ENCODE assay signal across 9 mouse cellular contexts in the genomic region with DNA sequence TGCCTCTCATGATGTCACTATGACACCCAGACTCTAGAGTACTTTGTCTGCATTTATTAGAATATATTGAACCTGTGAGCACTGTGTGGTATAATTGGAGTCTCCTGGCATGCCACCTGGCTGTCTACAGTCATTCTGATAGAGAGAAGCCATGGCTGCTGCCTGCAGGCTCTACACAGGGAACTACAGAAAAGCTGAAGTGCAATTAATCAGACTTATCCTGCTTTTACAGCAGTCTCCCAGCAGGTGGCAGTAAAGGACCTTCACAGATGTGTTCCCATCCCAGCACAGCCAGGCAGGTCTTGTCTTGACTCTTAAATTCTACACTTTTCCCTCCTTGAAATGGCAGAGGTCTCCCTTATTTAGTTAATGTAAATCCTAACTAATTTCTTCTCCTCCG.
DNase-seq lines count a peak whose midpoint lies in the region; ATAC-seq and TF ChIP-seq lines count a peak whose summit lies in the region.
"Had no signal": no experiment of that assay in that cellular context is flagged by ENCODE, and none has a peak within 500 bp of the region (broad histone marks: within the 10 kb centered on the region; RNA-seq: fewer than 3 reads in every experiment).

No protein-coding gene starts in this region.

- no peaks in the 10 kb centered on the region for H3K4me1 ChIP-seq in MEL (ENCODE audit: control insufficient read depth in 1 of 2, insufficient read depth in 2 of 2, low read length in 2 of 2)
- no peaks in the 10 kb centered on the region for H3K4me1 ChIP-seq in forebrain, embryonic 13.5 days
- no peaks in the 10 kb centered on the region for H3K4me1 ChIP-seq in hindbrain, embryonic 12.5 days
- H3K4me1 ChIP-seq: limb, embryonic 15.5 days had no signal

- H3K9ac ChIP-seq in MEL (ENCODE audit: control insufficient read depth, low read depth, low read length, poor library complexity, severe bottlenecking) = no peak overlapping the region
- no peak overlapping the region for H3K9ac ChIP-seq in forebrain, embryonic 13.5 days
- H3K9ac ChIP-seq in hindbrain, embryonic 12.5 days = no peak overlapping the region
- H3K9ac ChIP-seq: limb, embryonic 15.5 days had no signal

- H3K4me3 ChIP-seq in MEL (ENCODE audit: control insufficient read depth in 1 of 2, insufficient read depth in 1 of 2, low read depth in 2 of 2, low read length in 2 of 2) = no peak overlapping the region
- no peak overlapping the region for H3K4me3 ChIP-seq in forebrain, embryonic 13.5 days
- no peak overlapping the region for H3K4me3 ChIP-seq in hindbrain, embryonic 12.5 days
- H3K4me3 ChIP-seq: limb, embryonic 15.5 days had no signal

- no peaks in the 10 kb centered on the region for H3K27me3 ChIP-seq in MEL (ENCODE audit: control insufficient read depth in 1 of 2, insufficient read depth in 2 of 2, low read length in 2 of 2)
- no peaks in the 10 kb centered on the region for H3K27me3 ChIP-seq in forebrain, embryonic 13.5 days
- no peaks in the 10 kb centered on the region for H3K27me3 ChIP-seq in hindbrain, embryonic 12.5 days
- H3K27me3 ChIP-seq: limb, embryonic 15.5 days had no signal

- DNase-seq in MEL (ENCODE audit: low read depth, low spot score) = peak; percentile 62
- peak; percentile 26 for DNase-seq in c-Kit-negative CD71-positive TER-119-positive erythroid progenitor cells, embryonic 14.5 days (ENCODE audit: low read depth, low spot score)
- peak; percentile 72 for DNase-seq in layer of hippocampus, adult 9-10 months (ENCODE audit: low spot score)
- peak; percentile 85 for DNase-seq in lung, postnatal 14 days
- DNase-seq in retina, postnatal 7 days (ENCODE audit: low read depth, low spot score) = peak; percentile 73
- peak; percentile 75 for DNase-seq in urinary bladder, postnatal 25 days (ENCODE audit: low spot score)

- H3K79me2 ChIP-seq in MEL (ENCODE audit: control insufficient read depth, insufficient read depth, low read length, poor library complexity) = no peaks in the 10 kb centered on the region

- H3K36me3 ChIP-seq in MEL (ENCODE audit: control insufficient read depth in 1 of 2, insufficient read depth in 2 of 2, low read length in 2 of 2) = no peaks in the 10 kb centered on the region
- peaks cover 22% of the 10 kb centered on the region for H3K36me3 ChIP-seq in forebrain, embryonic 13.5 days (ENCODE audit: poor library complexity, severe bottlenecking)
- H3K36me3 ChIP-seq in hindbrain, embryonic 12.5 days = peaks cover 28% of the 10 kb centered on the region

- no peak for TF ChIP-seq POLR2A in MEL (IDR thresholded peaks at IDR 0.05; ENCODE audit: control insufficient read depth in 1 of 2, insufficient read depth in 1 of 2, low read depth in 1 of 2, low read length in 2 of 2, poor library complexity in 1 of 2)

- TF ChIP-seq RAD21 in MEL (IDR thresholded peaks at IDR 0.05; ENCODE audit: low read depth, low read length) = peak; percentile 61

- H3K9me3 ChIP-seq in MEL (replicated peaks; ENCODE audit: insufficient read depth, low read length) = no peaks in the 10 kb centered on the region
- no peaks in the 10 kb centered on the region for H3K9me3 ChIP-seq in forebrain, embryonic 13.5 days (replicated peaks)
- H3K9me3 ChIP-seq in hindbrain, embryonic 12.5 days (replicated peaks) = no peaks in the 10 kb centered on the region
- H3K9me3 ChIP-seq: limb, embryonic 15.5 days had no signal

- WGBS in forebrain, embryonic 13.5 days = 59% methylated on average over 1 of the region's 1 CpGs
- WGBS in hindbrain, embryonic 12.5 days = 73% methylated on average over 1 of the region's 1 CpGs

- no peak for TF ChIP-seq EP300 in MEL (IDR thresholded peaks at IDR 0.05; ENCODE audit: low read depth in 1 of 2, low read length in 2 of 2)

- no peak overlapping the region for H3K27ac ChIP-seq in MEL (ENCODE audit: control insufficient read depth, low read depth, low read length)
- no peak overlapping the region for H3K27ac ChIP-seq in forebrain, embryonic 13.5 days
- H3K27ac ChIP-seq in hindbrain, embryonic 12.5 days = no peak overlapping the region
- H3K27ac ChIP-seq: limb, embryonic 15.5 days had no signal

- peak; percentile 62 to 66 (median 66) for TF ChIP-seq CTCF in MEL (IDR thresholded peaks at IDR 0.05 in 2 of 3, conservative IDR thresholded peaks at IDR 0.05 in 1 of 3; ENCODE audit: control insufficient read depth in 1 of 3, insufficient read depth in 1 of 3, low read depth in 2 of 3, low read length in 3 of 3, poor library complexity in 1 of 3, severe bottlenecking in 1 of 3)

- no peak overlapping the region for H3K4me2 ChIP-seq in forebrain, embryonic 13.5 days
- no peak overlapping the region for H3K4me2 ChIP-seq in hindbrain, embryonic 12.5 days (replicated peaks)
- H3K4me2 ChIP-seq: limb, embryonic 15.5 days had no signal

- ATAC-seq in forebrain, embryonic 13.5 days = peak; percentile 87
- peak; percentile 67 for ATAC-seq in hindbrain, embryonic 12.5 days (ENCODE audit: low FRiP score)

TF ChIP-seq in MEL, 35 proteins besides CTCF, POLR2A, EP300 and RAD21:
- TF ChIP-seq MAX (IDR thresholded peaks at IDR 0.05; ENCODE audit: low read length) (no peak), SMC3 (IDR thresholded peaks at IDR 0.05; ENCODE audit: low read depth, low read length) (peak; percentile 50)

Comparison
In these comparisons a context has a peak if more than half of its experiments do, and no peak if none do; other contexts are left out.
1. DNase-seq: peak in every context shown above with its lines; median percentile 85 in lung, postnatal 14 days; 75 in urinary bladder, postnatal 25 days; 73 in retina, postnatal 7 days; 72 in layer of hippocampus, adult 9-10 months; 62 in MEL; 26 in c-Kit-negative CD71-positive TER-119-positive erythroid progenitor cells, embryonic 14.5 days.